Mouse (Mus musculus) forebrain, embryonic 15.5 days (tissue): ENCODE measurements around the gene Ankrd11. TPM values are rescaled to one million over a fixed set of nuclear protein-coding genes. Genes with fewer than 3 reads are reported as not detected.
A peak's percentile ranks its signal among the peaks of the same experiment; 100 is the strongest.

Experiments
- ATAC-seq: fragments of 200-750 bp; cut with Nextera tagmentation; replicated peaks from 2 replicates; pipeline ENCODE4 v1.8.0; 2017; ENCODE audit warnings: mild to moderate bottlenecking, moderate TSS enrichment, moderate library complexity
- H3K27ac ChIP-seq: fragments of 300-500 bp; sonication (generic); replicated peaks from 2 replicates; pipeline ENCODE4 v1.5.1; 2015; ENCODE audit warnings: mild to moderate bottlenecking, inconsistent platforms
- H3K27me3 ChIP-seq: fragments of 300-500 bp; sonication (generic); 2 replicates; pipeline ENCODE4 v1.6.1; 2015; ENCODE audit warnings: inconsistent platforms
- H3K36me3 ChIP-seq: fragments of 300-500 bp; sonication (generic); 2 replicates; pipeline ENCODE4 v1.6.1; 2015; ENCODE audit warnings: mild to moderate bottlenecking, inconsistent platforms
- H3K4me1 ChIP-seq: fragments of 300-500 bp; sonication (generic); 2 replicates; pipeline ENCODE4 v1.6.1; 2015; ENCODE audit warnings: inconsistent platforms
- H3K4me2 ChIP-seq: fragments of 300-500 bp; sonication (generic); replicated peaks from 2 replicates; pipeline ENCODE4 v1.6.1; 2015; ENCODE audit warnings: mild to moderate bottlenecking, inconsistent platforms
- H3K4me3 ChIP-seq: fragments of 300-500 bp; sonication (generic); 2 replicates; pipeline ENCODE4 v1.5.1; 2015; ENCODE audit warnings: mild to moderate bottlenecking, inconsistent platforms
- H3K9ac ChIP-seq: fragments of 300-500 bp; sonication (generic); replicated peaks from 2 replicates; pipeline ENCODE4 v1.6.1; 2015; ENCODE audit warnings: mild to moderate bottlenecking, inconsistent platforms
- H3K9me3 ChIP-seq: fragments of 300-500 bp; sonication (generic); 2 replicates; pipeline ENCODE4 v1.6.1; 2016; ENCODE audit warnings: inconsistent platforms
- WGBS: fragments of 180-500 bp; shearing (Covaris S2); methylation state at CpG from one replicate; pipeline ENCODE4 v1.1.7; 2015; ENCODE audit warnings: mixed read lengths; 5-methylcytosine and 5-hydroxymethylcytosine counted together
- polyA plus RNA-seq: library from polyadenylated mRNA; unstranded; fragments of >200 nt; fragmentation: Nextera tagmentation; extraction: Ambion mirVana; gene quantifications from 2 replicates; pipeline ENCODE4 v1.2.1, GENCODE M21; 2015

The Ankrd11 gene
- polyA plus RNA-seq, 1 experiment from 2014 or later: 53.3 TPM

- WGBS: 52% methylated on average over 3 of the region's 3 CpGs
- Histone ChIP-seq H3K4me1 (peaks cover 67% of the 10 kb centered on the region), H3K27ac (peak overlapping the region; percentile 78), H3K9ac (no peak overlapping the region), H3K4me2 (no peak overlapping the region; the same call in 1 of the 2 replicates), H3K4me3 (no peak overlapping the region), H3K36me3 (no peaks in the 10 kb centered on the region), H3K9me3 (no peaks in the 10 kb centered on the region), H3K27me3 (no peaks in the 10 kb centered on the region)
- peak; percentile 78 for ATAC-seq
Observed at GRCm38 (mm10) chr8:122931834-122932560, 110.1 kb downstream of the Ankrd11 start.

GRCm38 (mm10) chr8:122928631-122929224 lies 113.3 kb downstream of the Ankrd11 start:
- Histone ChIP-seq H3K9me3 (no peaks in the 10 kb centered on the region), H3K4me1 (peaks cover 58% of the 10 kb centered on the region), H3K27ac (no peak overlapping the region; the same call in 1 of the 2 replicates), H3K4me3 (no peak overlapping the region), H3K36me3 (no peaks in the 10 kb centered on the region), H3K27me3 (no peaks in the 10 kb centered on the region), H3K4me2 (no peak overlapping the region), H3K9ac (no peak overlapping the region)
- ATAC-seq: no peak
- 90% methylated on average over 7 of the region's 7 CpGs for WGBS

- H3K9ac ChIP-seq: no peak overlapping the region
- H3K4me3 ChIP-seq: no peak overlapping the region
- no peak for ATAC-seq
- H3K4me2 ChIP-seq: no peak overlapping the region
- 80% methylated on average over 3 of the region's 3 CpGs for WGBS
- peaks cover 51% of the 10 kb centered on the region for H3K4me1 ChIP-seq
- no peaks in the 10 kb centered on the region for H3K36me3 ChIP-seq
- H3K9me3 ChIP-seq: no peaks in the 10 kb centered on the region
- no peak overlapping the region for H3K27ac ChIP-seq
- H3K27me3 ChIP-seq: no peaks in the 10 kb centered on the region
Observed at GRCm38 (mm10) chr8:122927841-122928240, 114.2 kb downstream of the Ankrd11 start.

GRCm38 (mm10) chr8:122926782-122927181 lies 115.3 kb downstream of the Ankrd11 start:
- ATAC-seq: no peak
- WGBS: 82% methylated on average over 7 of the region's 7 CpGs
- peaks cover 40% of the 10 kb centered on the region for H3K4me1 ChIP-seq
- H3K9me3 ChIP-seq: no peaks in the 10 kb centered on the region
- H3K4me2 ChIP-seq: no peak overlapping the region
- H3K4me3 ChIP-seq: no peak overlapping the region
- H3K27me3 ChIP-seq: no peaks in the 10 kb centered on the region
- no peak overlapping the region for H3K9ac ChIP-seq
- no peak overlapping the region for H3K27ac ChIP-seq
- H3K36me3 ChIP-seq: no peaks in the 10 kb centered on the region

DNA sequence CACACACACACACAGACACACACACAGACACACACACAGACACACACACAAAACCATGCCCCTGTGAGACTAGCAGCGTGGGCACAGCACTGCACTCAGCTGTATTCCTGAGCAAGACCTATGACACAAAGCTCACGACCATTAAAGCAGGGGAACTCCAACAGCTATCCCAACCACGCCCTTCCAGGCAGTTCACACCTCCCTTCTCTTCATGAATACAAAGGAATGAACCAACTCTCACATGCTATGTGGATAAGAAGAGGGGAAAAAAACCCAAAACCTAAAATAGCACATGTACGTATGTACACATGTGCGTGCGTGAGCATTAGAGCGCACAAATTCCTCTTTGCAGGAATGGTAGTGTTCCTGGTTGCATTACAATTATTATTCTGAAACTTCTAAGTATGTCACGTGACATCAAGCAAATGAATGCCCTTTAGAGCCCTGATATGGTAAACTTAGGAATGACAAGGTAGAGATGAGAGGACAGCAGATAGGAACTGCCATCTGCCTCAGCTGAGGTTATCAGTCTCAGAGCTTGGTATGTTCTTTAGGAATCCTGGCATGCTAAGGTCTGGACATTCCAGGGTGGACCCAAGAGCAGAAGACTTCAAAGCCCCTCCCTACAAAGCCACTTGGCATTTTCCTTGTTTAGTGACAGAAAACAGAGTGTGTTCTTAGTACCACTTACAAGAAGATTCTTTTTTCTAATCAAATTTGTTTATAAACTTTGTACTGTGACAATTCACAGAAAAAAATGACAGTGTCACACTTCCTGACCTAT lies 115.9 kb downstream of the Ankrd11 start:
- H3K36me3 ChIP-seq: no peaks in the 10 kb centered on the region
- peaks cover 40% of the 10 kb centered on the region for H3K4me1 ChIP-seq
- no peak overlapping the region for H3K4me3 ChIP-seq
- 92% methylated on average over 8 of the region's 8 CpGs for WGBS
- H3K9ac ChIP-seq: no peak overlapping the region
- H3K27me3 ChIP-seq: no peaks in the 10 kb centered on the region
- no peak for ATAC-seq
- no peaks in the 10 kb centered on the region for H3K9me3 ChIP-seq
- no peak overlapping the region for H3K27ac ChIP-seq
- no peak overlapping the region for H3K4me2 ChIP-seq

- Histone ChIP-seq H3K27ac (no peak overlapping the region), H3K27me3 (no peaks in the 10 kb centered on the region), H3K4me2 (no peak overlapping the region), H3K9ac (no peak overlapping the region), H3K4me1 (peaks cover 28% of the 10 kb centered on the region), H3K9me3 (no peaks in the 10 kb centered on the region), H3K36me3 (no peaks in the 10 kb centered on the region), H3K4me3 (no peak overlapping the region)
- WGBS: 77% methylated on average over 6 of the region's 6 CpGs
- no peak for ATAC-seq
Observed at GRCm38 (mm10) chr8:122924091-122924490, 118.0 kb downstream of the Ankrd11 start.

GRCm38 (mm10) chr8:122923431-122924090 lies 118.5 kb downstream of the Ankrd11 start:
- no peak for ATAC-seq
- no peak overlapping the region for H3K27ac ChIP-seq
- H3K4me3 ChIP-seq: no peak overlapping the region
- peaks cover 31% of the 10 kb centered on the region for H3K4me1 ChIP-seq
- no peaks in the 10 kb centered on the region for H3K27me3 ChIP-seq
- WGBS: 50% methylated on average over 7 of the region's 7 CpGs
- H3K9me3 ChIP-seq: no peaks in the 10 kb centered on the region
- no peaks in the 10 kb centered on the region for H3K36me3 ChIP-seq
- no peak overlapping the region for H3K4me2 ChIP-seq
- H3K9ac ChIP-seq: no peak overlapping the region

DNA sequence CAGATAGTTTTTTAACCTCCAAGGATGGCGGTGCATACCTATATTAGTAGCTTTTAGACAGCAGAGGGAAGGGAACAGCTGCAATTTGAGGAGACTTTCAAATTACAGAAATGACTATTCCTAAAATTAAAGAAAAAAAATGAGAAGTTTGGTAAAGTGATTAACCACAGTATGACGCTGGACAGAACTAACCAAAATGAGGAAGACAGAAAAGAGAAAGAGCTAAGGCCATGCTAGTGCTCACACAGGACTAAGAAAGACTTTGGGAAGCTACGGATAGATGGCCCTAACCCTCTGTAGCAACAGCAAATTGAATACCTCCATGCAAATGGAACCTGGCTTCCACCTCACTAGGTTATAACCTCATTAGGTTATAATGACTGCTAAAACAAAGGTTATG lies 119.1 kb downstream of the Ankrd11 start:
- Histone ChIP-seq H3K9ac (no peak overlapping the region), H3K27me3 (no peaks in the 10 kb centered on the region), H3K27ac (no peak overlapping the region), H3K9me3 (no peaks in the 10 kb centered on the region), H3K4me1 (peaks cover 32% of the 10 kb centered on the region), H3K4me2 (no peak overlapping the region), H3K36me3 (no peaks in the 10 kb centered on the region), H3K4me3 (no peak overlapping the region)
- WGBS: 90% methylated on average over 3 of the region's 3 CpGs
- ATAC-seq: no peak

- Histone ChIP-seq H3K36me3 (no peaks in the 10 kb centered on the region), H3K4me3 (no peak overlapping the region), H3K9me3 (no peaks in the 10 kb centered on the region), H3K27ac (no peak overlapping the region), H3K4me2 (no peak overlapping the region), H3K9ac (no peak overlapping the region), H3K27me3 (no peaks in the 10 kb centered on the region), H3K4me1 (peaks cover 35% of the 10 kb centered on the region)
- WGBS: 63% methylated on average over 7 of the region's 7 CpGs
- ATAC-seq: no peak
Observed at GRCm38 (mm10) chr8:122920890-122921289, 121.2 kb downstream of the Ankrd11 start.

GRCm38 (mm10) chr8:122918438-122919107 lies 123.5 kb downstream of the Ankrd11 start:
- Histone ChIP-seq H3K27me3 (no peaks in the 10 kb centered on the region), H3K4me3 (no peak overlapping the region), H3K27ac (no peak overlapping the region), H3K36me3 (peaks cover 3% of the 10 kb centered on the region; the same call in 1 of the 2 replicates), H3K9me3 (no peaks in the 10 kb centered on the region), H3K4me2 (no peak overlapping the region), H3K4me1 (peaks cover 28% of the 10 kb centered on the region), H3K9ac (no peak overlapping the region)
- ATAC-seq: no peak
- WGBS: 78% methylated on average over 7 of the region's 7 CpGs

DNA sequence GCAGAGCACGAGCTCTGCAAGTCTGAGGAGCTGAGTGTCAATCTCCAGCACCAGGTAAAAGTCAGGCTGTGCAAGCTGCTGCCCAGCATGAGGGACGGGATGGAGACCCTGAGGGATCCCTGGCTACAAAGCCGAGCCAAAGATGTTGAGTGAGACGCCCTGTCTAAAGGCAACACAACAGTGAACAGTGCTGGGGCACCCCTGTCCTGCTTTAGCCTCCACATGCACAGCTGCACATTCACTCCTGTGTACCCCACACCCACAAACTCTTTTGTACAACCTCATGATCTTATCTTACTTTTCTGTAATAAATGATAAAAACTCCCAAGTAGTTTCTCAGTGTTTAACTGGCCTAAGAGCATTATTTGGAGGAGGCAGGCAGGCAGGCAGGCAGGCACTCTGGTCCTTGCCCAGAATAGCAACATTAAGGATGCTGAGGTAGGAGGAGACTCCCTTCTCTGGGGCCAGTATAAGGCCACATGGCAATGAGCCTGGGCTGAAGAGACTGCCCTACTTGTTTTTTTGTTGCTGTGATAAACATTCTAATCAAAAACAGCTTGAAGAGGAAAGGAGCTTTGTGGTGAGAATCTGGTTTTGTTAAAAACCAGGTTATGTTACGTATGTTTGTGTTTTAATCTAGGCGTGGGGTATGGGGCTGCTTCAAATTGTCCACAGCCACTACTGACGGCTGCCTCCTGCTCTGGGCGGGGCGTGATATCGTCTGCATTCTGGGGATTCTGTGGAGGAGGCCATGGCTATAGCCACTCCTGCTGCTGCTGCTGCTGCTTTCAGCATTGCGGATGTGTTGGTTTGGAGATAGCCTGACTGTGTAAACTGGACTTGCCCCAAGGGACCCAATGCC lies 124.3 kb downstream of the Ankrd11 start:
- no peak overlapping the region for H3K9ac ChIP-seq
- H3K4me1 ChIP-seq: peaks cover 31% of the 10 kb centered on the region
- no peak overlapping the region for H3K4me2 ChIP-seq
- peaks cover 3% of the 10 kb centered on the region; the same call in 1 of the 2 replicates for H3K36me3 ChIP-seq
- WGBS: 70% methylated on average over 11 of the region's 11 CpGs
- no peak overlapping the region for H3K27ac ChIP-seq
- no peak for ATAC-seq
- H3K9me3 ChIP-seq: no peaks in the 10 kb centered on the region
- H3K27me3 ChIP-seq: no peaks in the 10 kb centered on the region
- H3K4me3 ChIP-seq: no peak overlapping the region
